Mouse (Mus musculus): ENCODE results near the gene Klk1. TPM values are rescaled to one million over a fixed set of nuclear protein-coding genes. Genes with fewer than 3 reads are reported as not detected.
"Not testable (repeated sequence)": the region's sequence is repeated elsewhere in the genome, so short reads cannot be mapped to it uniquely, and the experiment has no call there.

Gene Klk1
- polyA plus RNA-seq (2015; fragmentation: Nextera tagmentation; extraction: Ambion mirVana), result 0.79 TPM in 1 of 2 replicates, not detected in the other

GRCm38 (mm10) chr7:44225076-44225475, at the start of gene Klk1:
Gene Klk1 (plus strand): TSS chr7:44225360.
- no peaks in the 10 kb centered on the region for H3K36me3 ChIP-seq (replicated peaks; ENCODE audit: insufficient read depth, low read length)
- ATAC-seq (no peak), DNase-seq (no peak)
- H3K27ac ChIP-seq (ENCODE audit: low read depth), result no peak within 1 kb of the TSS
- no peak within 1 kb of the TSS for H3K4me2 ChIP-seq (ENCODE audit: low read depth, low read length)
- H3K4me3 ChIP-seq (ENCODE audit: low read depth, low read length), result no peak within 1 kb of the TSS
- 33% methylated on average over 1 of the region's 1 CpGs for WGBS (ENCODE audit: insufficient replicate concordance)
- H3K27me3 ChIP-seq (ENCODE audit: insufficient read depth, low read length), result no peaks in the 10 kb centered on the region
- TF ChIP-seq CTCF (IDR thresholded peaks at IDR 0.05; ENCODE audit: low read depth), result no peak
- TF ChIP-seq EP300 (IDR thresholded peaks at IDR 0.05; ENCODE audit: low read depth), result no peak
- no peak within 1 kb of the TSS for H3K9ac ChIP-seq (replicated peaks)
- H3K9me3 ChIP-seq (ENCODE audit: low read length), result no peaks in the 10 kb centered on the region
- H3K4me1 ChIP-seq (ENCODE audit: insufficient read depth), result no peaks in the 10 kb centered on the region

GRCm38 (mm10) chr7:44179299-44180045, 45.7 kb upstream of the Klk1 start:
- no peak for ATAC-seq
- Histone ChIP-seq H3K4me3 (ENCODE audit: low read depth, low read length) (no peak overlapping the region), H3K27ac (ENCODE audit: low read depth) (no peak overlapping the region), H3K27me3 (ENCODE audit: insufficient read depth, low read length) (no peaks in the 10 kb centered on the region), H3K4me1 (ENCODE audit: insufficient read depth) (no peaks in the 10 kb centered on the region), H3K4me2 (ENCODE audit: low read depth, low read length) (no peak overlapping the region), H3K9me3 (ENCODE audit: low read length) (no peaks in the 10 kb centered on the region), H3K9ac (replicated peaks) (no peak overlapping the region), H3K36me3 (replicated peaks; ENCODE audit: insufficient read depth, low read length) (no peaks in the 10 kb centered on the region)
- DNase-seq, result no peak
- 61% methylated on average over 9 of the region's 9 CpGs for WGBS (ENCODE audit: insufficient replicate concordance)
- no peak for TF ChIP-seq EP300 (IDR thresholded peaks at IDR 0.05; ENCODE audit: low read depth)
- TF ChIP-seq CTCF (IDR thresholded peaks at IDR 0.05; ENCODE audit: low read depth), result no peak

- not testable (repeated sequence) for H3K27ac ChIP-seq (ENCODE audit: low read depth)
- DNase-seq, result peak; percentile 10
- WGBS (ENCODE audit: insufficient replicate concordance), result 53% methylated on average over 8 of the region's 8 CpGs
Observed at GRCm38 (mm10) chr7:44186516-44186915, 38.6 kb upstream of the Klk1 start.

DNA sequence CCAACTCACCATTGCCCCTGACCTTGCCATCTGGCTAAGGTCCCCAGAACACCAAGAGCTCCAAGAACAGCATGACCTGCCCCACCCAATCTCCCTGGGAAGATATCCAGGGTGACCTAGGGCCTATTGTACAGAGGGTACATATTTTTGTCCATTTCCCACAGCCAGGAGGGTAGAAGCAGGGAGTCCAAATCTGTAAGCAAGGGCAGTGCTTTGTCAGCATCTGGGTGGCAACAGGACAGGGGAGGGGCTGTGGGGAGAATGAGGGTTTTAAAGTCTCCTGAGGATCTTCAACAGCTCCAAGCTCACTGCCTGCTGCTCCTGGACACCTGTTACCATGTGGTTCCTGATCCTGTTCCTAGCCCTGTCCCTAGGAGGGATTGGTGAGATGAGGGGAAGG, 37.2 kb upstream of the Klk1 start, which contains the start of gene Klk1b24:
Gene Klk1b24, plus strand, starts transcription at position 301 of the 400 bp plus-strand sequence.
- not testable (repeated sequence) for ATAC-seq
- DNase-seq, result peak; percentile 1

More at GRCm38 (mm10) chr7:44186516-44186915, 38.6 kb upstream of the Klk1 start:
- not testable (repeated sequence) for H3K27me3 ChIP-seq (ENCODE audit: insufficient read depth, low read length); H3K36me3 ChIP-seq (replicated peaks; ENCODE audit: insufficient read depth, low read length); H3K9me3 ChIP-seq (ENCODE audit: low read length); ATAC-seq; H3K4me3 ChIP-seq (ENCODE audit: low read depth, low read length); H3K9ac ChIP-seq (replicated peaks); H3K4me1 ChIP-seq (ENCODE audit: insufficient read depth); H3K4me2 ChIP-seq (ENCODE audit: low read depth, low read length)

GRCm38 (mm10) chr7:44193466-44193865, 31.7 kb upstream of the Klk1 start:
- H3K4me2 ChIP-seq (ENCODE audit: low read depth, low read length); DNase-seq: not testable (repeated sequence)
- 57% methylated on average over 1 of the region's 1 CpGs for WGBS (ENCODE audit: insufficient replicate concordance)

More for the DNA sequence above, 37.2 kb upstream of the Klk1 start, which contains the start of gene Klk1b24:
- not testable (repeated sequence) for H3K9ac ChIP-seq (replicated peaks); H3K27me3 ChIP-seq (ENCODE audit: insufficient read depth, low read length); H3K36me3 ChIP-seq (replicated peaks; ENCODE audit: insufficient read depth, low read length); H3K4me3 ChIP-seq (ENCODE audit: low read depth, low read length); H3K9me3 ChIP-seq (ENCODE audit: low read length); H3K4me1 ChIP-seq (ENCODE audit: insufficient read depth); H3K27ac ChIP-seq (ENCODE audit: low read depth); H3K4me2 ChIP-seq (ENCODE audit: low read depth, low read length)

GRCm38 (mm10) chr7:44197891-44198290, 27.3 kb upstream of the Klk1 start, which contains the start of gene Klk1b3:
Gene Klk1b3 (plus strand): TSS chr7:44198191.
- ATAC-seq (no peak), DNase-seq (no peak)
- no peaks in the 10 kb centered on the region for H3K36me3 ChIP-seq (replicated peaks; ENCODE audit: insufficient read depth, low read length)
- no peaks in the 10 kb centered on the region for H3K9me3 ChIP-seq (ENCODE audit: low read length)
- H3K4me1 ChIP-seq (ENCODE audit: insufficient read depth), result no peaks in the 10 kb centered on the region
- H3K4me3 ChIP-seq (ENCODE audit: low read depth, low read length), result no peak within 1 kb of the TSS
- H3K27me3 ChIP-seq (ENCODE audit: insufficient read depth, low read length), result no peaks in the 10 kb centered on the region
- WGBS (ENCODE audit: insufficient replicate concordance), result 52% methylated on average over 3 of the region's 3 CpGs
- TF ChIP-seq EP300 (IDR thresholded peaks at IDR 0.05; ENCODE audit: low read depth) (no peak), CTCF (IDR thresholded peaks at IDR 0.05; ENCODE audit: low read depth) (no peak)
- no peak within 1 kb of the TSS for H3K4me2 ChIP-seq (ENCODE audit: low read depth, low read length)
- no peak within 1 kb of the TSS for H3K9ac ChIP-seq (replicated peaks)
- no peak within 1 kb of the TSS for H3K27ac ChIP-seq (ENCODE audit: low read depth)

More at GRCm38 (mm10) chr7:44193466-44193865, 31.7 kb upstream of the Klk1 start:
- H3K36me3 ChIP-seq (replicated peaks; ENCODE audit: insufficient read depth, low read length); H3K9me3 ChIP-seq (ENCODE audit: low read length); ATAC-seq; H3K4me3 ChIP-seq (ENCODE audit: low read depth, low read length); H3K4me1 ChIP-seq (ENCODE audit: insufficient read depth); H3K27ac ChIP-seq (ENCODE audit: low read depth); H3K9ac ChIP-seq (replicated peaks); H3K27me3 ChIP-seq (ENCODE audit: insufficient read depth, low read length): not testable (repeated sequence)

DNA sequence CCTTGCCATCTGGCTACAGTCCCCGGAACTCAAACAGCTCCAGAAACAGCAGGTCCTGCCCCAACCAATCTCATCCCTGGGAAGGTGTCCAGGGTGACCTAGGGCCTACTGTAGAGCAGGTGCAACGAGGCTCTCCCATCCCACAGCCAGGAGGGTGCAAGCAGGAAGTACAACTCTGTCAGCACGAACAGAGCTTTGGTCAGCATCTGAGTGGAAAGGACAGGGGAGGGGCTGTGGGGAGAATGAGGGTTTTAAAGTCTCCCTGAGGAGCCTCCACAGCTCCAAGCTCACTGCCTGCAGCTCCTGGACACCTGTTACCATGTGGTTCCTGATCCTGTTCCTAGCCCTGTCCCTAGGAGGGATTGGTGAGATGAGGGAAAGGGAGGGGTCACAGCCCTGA, 18.0 kb upstream of the Klk1 start, which contains the start of gene Klk1b4:
Gene Klk1b4, plus strand, starts transcription at position 301 of the 400 bp plus-strand sequence.
- 18% methylated on average over 3 of the region's 3 CpGs for WGBS (ENCODE audit: insufficient replicate concordance)
- ATAC-seq; H3K27ac ChIP-seq (ENCODE audit: low read depth); H3K9ac ChIP-seq (replicated peaks); H3K4me1 ChIP-seq (ENCODE audit: insufficient read depth); DNase-seq; H3K27me3 ChIP-seq (ENCODE audit: insufficient read depth, low read length); H3K4me3 ChIP-seq (ENCODE audit: low read depth, low read length); H3K9me3 ChIP-seq (ENCODE audit: low read length); H3K4me2 ChIP-seq (ENCODE audit: low read depth, low read length); H3K36me3 ChIP-seq (replicated peaks; ENCODE audit: insufficient read depth, low read length): not testable (repeated sequence)

Measured in liver, postnatal 0 days (tissue).